ENCODE assay signal across 13 mouse cellular contexts in the genomic region with DNA sequence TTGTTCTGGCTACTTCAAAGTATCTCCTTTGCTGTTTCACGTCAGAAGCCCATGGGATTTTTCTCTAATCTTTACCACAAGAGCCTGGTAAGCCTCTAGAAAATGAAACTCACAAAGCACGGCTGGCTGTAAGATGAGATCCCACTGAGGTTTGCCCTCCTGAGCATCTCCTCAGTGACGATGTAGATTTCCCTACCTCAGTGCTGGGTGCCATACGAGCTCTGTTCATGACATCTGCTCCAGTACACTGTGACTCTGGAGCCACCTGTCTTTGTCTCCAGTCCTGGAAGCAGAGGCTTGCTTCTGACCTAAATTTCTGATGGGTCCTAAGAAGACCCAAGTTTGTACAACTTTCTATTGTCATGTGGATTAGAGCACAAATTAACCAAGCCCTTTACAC.
"Had no signal": no experiment of that assay in that cellular context is flagged by ENCODE, and none has a peak within 500 bp of the region (broad histone marks: within the 10 kb centered on the region; RNA-seq: fewer than 3 reads in every experiment).

No protein-coding gene starts in this region.

- DNase-seq: gastrocnemius, postnatal 14 days; gastrocnemius, postnatal 36 days; heart, adult 11 months; heart, adult 2 months; heart, postnatal 4 days; kidney, adult 18-20 months; kidney, adult 8-10 months; kidney, postnatal 10 days; kidney, postnatal 25 days; kidney, postnatal 4 days; liver; liver, embryonic 13.5 days; liver, postnatal 0 days had no signal
